Mouse (Mus musculus) ovary, adult 18-20 months (tissue): ENCODE measurements around the gene Ap3b1.

Experiments
- DNase-seq: peaks from one replicate; pipeline ENCODE4 v3.0.0; 2022; ENCODE audit warnings: low spot score, mixed read lengths

Ap3b1 gene

DNA sequence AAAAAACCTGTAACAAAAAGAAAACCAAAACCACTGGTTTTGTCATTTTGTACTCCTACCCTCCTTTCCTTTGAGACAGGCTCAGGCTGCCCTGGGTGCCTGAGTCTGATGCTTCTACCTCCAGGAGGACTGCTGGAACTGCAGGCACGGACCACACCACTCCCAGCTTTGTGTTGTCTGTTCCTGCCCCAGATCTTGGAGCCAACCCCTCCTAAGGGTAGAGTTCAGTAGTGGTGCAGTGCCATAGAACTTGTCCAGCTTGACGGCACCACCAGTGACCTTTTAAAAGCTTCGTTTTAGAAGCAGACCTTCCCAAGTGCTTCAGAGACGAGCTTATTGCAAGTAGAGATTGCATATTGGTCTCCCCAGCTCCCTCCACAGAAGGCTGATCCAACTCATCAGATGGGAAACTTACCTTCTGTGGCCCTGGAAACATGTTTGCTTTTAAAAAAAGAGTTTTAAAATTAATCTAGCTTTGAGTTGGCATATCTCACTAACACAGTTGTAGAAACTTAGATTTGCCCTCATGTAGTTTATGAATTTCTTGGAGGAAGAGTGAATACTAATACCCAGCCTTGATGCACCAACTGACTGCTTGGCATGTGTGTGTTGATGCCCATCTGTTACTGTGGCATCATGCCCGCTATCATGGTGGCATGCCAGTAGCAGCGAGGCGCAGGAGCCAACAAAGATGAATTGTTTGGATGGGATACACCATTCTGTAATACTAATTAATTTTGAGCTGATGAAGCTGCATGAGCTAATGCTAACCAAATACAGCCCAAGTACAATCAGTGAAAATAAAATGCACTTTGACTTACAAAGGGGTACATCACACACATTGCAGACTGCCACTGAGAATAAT lies 17.0 kb downstream of the Ap3b1 start:
- no peak for DNase-seq

- no peak for DNase-seq
Measured at GRCm38 (mm10) chr13:94379006-94379405, 20.2 kb downstream of the Ap3b1 start.

- no peak for DNase-seq
Measured at GRCm38 (mm10) chr13:94381427-94381826, 22.7 kb downstream of the Ap3b1 start.

GRCm38 (mm10) chr13:94381829-94382675 lies 23.3 kb downstream of the Ap3b1 start:
- no peak for DNase-seq

DNA sequence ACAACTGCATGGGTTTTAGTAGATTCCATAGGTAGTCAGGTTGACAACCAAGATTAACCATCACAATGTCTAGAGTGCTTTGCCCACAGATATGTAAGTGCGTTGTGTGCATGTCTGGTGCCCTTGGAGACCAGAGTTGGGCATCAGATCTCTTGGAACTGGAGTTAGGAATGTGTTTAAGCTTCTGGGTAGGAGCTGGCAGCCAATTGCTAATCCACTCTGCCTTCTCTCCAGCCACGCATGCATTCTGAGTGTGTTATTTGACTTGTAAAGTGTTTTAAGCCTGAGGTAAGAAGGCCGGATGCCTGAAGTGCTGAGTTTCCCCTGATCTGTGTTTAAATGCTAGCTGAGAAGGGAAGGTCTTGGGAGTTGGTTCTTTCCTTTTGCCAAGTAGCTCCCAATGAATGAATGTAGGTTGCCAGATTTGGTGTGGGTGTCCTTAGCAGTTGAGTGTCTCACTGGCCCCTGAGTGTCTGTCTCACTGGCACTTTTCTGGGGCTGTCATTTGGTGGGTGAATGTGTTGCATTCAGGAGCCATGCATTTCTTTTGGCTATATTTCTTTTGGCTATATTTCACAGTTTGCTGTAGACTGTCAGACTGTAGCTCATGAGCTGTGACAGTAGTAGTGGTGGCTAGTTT lies 26.3 kb downstream of the Ap3b1 start:
- DNase-seq, result no peak

- DNase-seq, result no peak
Measured at GRCm38 (mm10) chr13:94388566-94388965, 29.8 kb downstream of the Ap3b1 start.

GRCm38 (mm10) chr13:94389541-94389940 lies 30.8 kb downstream of the Ap3b1 start:
- peak; percentile 23 for DNase-seq

GRCm38 (mm10) chr13:94392282-94392681 lies 33.5 kb downstream of the Ap3b1 start:
- DNase-seq, result no peak

GRCm38 (mm10) chr13:94394486-94394885 lies 35.7 kb downstream of the Ap3b1 start:
- DNase-seq, result no peak

DNA sequence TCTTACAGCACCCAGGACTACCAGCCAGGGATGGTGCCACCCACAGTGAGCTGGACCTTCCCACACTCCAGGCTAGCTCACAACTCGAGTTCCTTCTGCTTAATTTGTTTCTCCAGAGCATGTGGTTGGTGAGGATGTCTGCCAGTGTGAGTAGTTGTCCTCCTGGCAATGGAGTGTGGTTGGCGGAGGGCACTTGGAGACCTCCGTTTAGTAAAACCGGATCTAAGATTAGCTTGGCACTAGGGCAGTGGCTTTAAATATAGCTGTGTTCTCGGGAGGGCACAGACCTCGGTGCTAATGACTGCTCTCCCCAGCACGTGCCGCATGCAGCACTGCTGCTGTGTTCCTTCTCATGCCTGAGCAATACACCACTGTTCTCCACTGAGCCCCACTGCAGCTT lies 37.0 kb downstream of the Ap3b1 start:
- DNase-seq, result no peak

DNA sequence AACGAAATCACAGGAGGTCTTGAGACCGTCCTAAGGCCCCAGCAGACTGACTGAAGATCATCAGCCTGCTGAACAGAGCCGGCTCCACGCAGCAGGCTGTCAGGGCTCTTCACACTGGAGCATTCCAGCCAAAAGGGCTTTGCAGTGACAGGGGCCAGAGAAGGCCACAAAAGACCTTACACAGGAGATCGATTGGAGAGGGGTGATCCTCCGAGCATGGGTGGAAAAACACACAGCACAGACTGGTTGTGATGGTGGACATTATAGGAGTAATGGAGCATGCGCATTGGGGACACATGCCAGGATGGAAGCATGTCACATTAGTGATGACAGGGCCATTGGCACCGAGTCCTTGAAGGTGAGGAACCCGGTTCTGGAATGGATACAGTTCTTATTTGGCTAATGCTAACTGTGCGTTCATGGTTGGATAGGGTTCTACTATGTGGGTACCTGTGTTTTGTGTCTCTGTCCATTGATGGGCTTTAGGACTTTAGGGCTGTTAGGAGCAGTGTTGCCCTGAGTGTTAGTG lies 37.7 kb downstream of the Ap3b1 start:
- DNase-seq, result no peak

- DNase-seq, result no peak
Measured at GRCm38 (mm10) chr13:94398568-94399374, 40.0 kb downstream of the Ap3b1 start.

DNA sequence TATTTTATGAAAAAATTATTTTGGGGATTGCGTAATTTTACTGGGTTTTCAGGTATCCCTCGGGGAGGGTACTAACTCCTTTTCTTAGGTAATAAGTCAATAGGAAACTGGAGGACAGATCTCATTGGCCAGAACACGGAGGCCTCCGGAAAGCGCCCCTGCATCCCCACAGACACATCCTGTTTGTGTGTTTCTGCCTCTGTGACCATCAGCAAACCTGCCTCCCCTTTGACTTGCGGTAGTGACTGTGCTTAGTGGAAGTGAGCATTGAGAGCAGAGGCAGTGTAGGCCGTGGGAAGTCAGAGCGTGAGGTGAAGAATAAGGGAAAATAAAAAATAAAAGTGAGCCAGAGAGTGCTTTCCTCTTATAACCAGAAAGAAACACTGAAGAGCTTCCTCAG lies 41.7 kb downstream of the Ap3b1 start:
- DNase-seq, result no peak

GRCm38 (mm10) chr13:94423600-94423999 lies 64.8 kb downstream of the Ap3b1 start:
- no peak for DNase-seq

GRCm38 (mm10) chr13:94429567-94429966 lies 70.8 kb downstream of the Ap3b1 start:
- no peak for DNase-seq

GRCm38 (mm10) chr13:94439386-94439785 lies 80.6 kb downstream of the Ap3b1 start:
- DNase-seq, result no peak

DNA sequence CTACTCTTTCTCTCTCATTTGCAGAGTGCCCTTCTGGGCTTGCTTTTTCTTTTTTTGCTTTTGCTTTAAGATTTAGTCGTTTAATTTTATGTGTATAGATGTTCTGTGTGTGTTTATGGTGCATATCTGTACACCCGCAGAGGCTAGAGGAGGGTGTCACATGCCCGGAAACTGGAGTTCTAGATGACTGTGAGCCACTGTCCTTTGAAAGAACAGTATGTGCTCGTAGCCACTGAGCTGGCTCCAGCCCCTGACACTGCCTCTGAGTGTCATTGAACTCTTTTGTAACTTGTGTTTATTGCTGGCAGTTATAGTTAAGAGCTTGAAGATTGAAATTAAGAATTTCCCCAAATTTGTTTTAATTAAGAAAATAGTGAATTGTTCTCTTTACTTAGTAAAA lies 82.4 kb downstream of the Ap3b1 start:
- DNase-seq, result no peak

DNA sequence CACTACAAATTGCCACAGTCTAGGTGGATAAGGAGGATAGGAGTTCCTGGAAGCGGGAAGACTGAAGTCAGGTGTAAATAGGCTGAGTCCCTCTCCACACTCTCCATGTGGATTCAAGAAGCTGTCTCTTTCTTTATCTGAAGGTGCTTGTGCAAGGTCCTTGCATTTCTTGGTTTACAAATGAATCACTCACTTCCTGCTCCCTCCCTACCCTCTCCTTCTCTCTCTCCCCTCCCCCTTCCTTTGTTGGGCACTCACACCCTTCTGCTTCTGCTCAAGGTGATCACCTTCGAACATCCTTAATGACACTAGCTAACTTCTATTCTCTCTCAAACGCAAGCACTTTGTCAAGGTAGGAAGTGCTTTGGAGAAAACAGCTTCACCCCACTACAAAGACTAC lies 84.7 kb downstream of the Ap3b1 start:
- DNase-seq, result no peak

DNA sequence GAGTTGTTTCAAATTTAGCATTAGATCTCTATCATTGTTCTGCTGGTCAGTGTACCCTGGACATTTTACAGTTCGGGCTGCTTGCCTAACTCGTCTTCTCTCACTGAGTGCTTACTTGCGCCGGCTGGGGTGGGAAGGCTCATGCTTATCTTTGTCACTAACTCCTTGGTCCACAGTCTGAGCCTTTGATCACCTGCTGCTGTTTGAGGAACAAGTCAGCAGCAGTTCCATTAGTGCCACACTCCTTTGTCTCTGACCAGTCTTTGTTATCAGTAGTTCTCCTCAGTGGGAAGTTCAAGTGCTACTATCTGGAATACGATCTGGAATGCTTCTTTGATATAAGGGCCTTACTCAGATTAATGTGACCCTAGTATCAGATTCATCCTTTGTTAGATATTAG lies 86.3 kb downstream of the Ap3b1 start:
- no peak for DNase-seq

DNA sequence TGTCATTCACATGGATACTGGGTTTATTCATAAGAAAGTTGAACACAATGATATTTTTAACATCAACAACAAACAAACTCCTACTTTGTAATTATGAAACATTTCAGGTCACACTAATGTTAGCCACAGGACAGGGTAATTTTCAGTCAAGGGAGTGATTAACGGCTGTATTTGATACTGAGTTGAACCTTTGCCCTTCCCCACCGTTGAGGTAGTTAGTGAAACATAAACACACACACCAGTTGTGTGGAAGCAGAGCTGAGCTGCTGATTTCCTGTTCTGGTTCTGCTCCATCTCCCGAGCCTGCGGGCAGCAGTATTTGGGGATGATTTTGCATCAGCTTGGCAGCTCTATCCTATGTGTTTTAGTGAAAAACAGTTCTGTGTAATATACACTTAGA lies 88.2 kb downstream of the Ap3b1 start:
- no peak for DNase-seq

DNA sequence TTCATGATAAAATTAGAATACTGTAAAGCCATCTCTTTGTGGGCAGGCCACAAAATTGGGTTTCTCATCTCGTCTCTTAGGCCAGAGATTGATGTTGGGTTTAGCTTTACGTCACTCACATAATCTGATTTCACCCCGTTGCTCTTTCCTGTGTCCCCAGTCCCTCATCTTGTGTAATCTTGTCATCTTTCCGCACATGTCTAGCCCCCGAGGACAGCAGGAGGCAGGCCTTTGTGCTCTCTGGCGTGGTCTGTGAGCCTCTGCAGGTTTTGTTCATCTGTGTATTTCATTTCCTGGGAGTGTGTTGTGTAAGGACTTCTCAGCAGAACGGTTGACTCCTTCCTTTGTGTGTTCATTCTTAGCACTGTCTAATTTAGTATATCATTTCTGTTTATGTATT lies 90.8 kb downstream of the Ap3b1 start:
- DNase-seq, result no peak

GRCm38 (mm10) chr13:94451229-94451628 lies 92.5 kb downstream of the Ap3b1 start:
- peak; percentile 25 for DNase-seq
